Mouse (Mus musculus): ENCODE measurements at regions not wholly inside any gene's neighbourhood (a gene's known extent, or its start where the extent isn't known, plus 50 kb on each side); places are given as distances from the start of the nearest gene placed in this dataset.

GRCm38 (mm10) chr14:61879416-61879815 lies 272.2 kb downstream of the Kcnrg start:
- TF ChIP-seq BHLHE40 (IDR thresholded peaks at IDR 0.05; ENCODE audit: low read depth, low read length) (no peak), HCFC1 (IDR thresholded peaks at IDR 0.05; ENCODE audit: low read depth, low read length) (no peak), POLR2A (IDR thresholded peaks at IDR 0.05; ENCODE audit: low read depth, low read length) (no peak), CTCF (conservative IDR thresholded peaks at IDR 0.05 in 1 of 2, IDR thresholded peaks at IDR 0.05 in 1 of 2; ENCODE audit: low read depth in 2 of 2, low read length in 2 of 2) (no peak), MEF2A (IDR thresholded peaks at IDR 0.05; ENCODE audit: borderline replicate concordance, low read depth, low read length) (no peak), USF1 (IDR thresholded peaks at IDR 0.05; ENCODE audit: low read depth, low read length) (no peak), SIN3A (IDR thresholded peaks at IDR 0.05; ENCODE audit: low read length) (no peak), MAFK (IDR thresholded peaks at IDR 0.05; ENCODE audit: insufficient replicate concordance, low read length) (no peak)

All from CH12.LX (cell line).